Mouse (Mus musculus) stomach, embryonic 15.5 days (tissue): ENCODE data around the gene Mov10l1. TPM values are rescaled to one million over a fixed set of nuclear protein-coding genes. Genes with fewer than 3 reads are reported as not detected.

Source experiments
- ATAC-seq: fragments of 200-750 bp; cut with Nextera tagmentation; 2 replicates; pipeline ENCODE4 v1.8.0; 2017; ENCODE audit warnings: low read depth, moderate number of reproducible peaks, moderate TSS enrichment; ENCODE audit not compliant: insufficient read depth, low FRiP score
- H3K27ac ChIP-seq: fragments of 300-500 bp; sonication (generic); 2 replicates; pipeline ENCODE4 v1.5.1; 2015; ENCODE audit warnings: mild to moderate bottlenecking, inconsistent platforms
- H3K27me3 ChIP-seq: fragments of 300-500 bp; sonication (generic); replicated peaks from 2 replicates; pipeline ENCODE4 v1.6.1; 2015; ENCODE audit warnings: inconsistent platforms
- H3K36me3 ChIP-seq: fragments of 300-500 bp; sonication (generic); 2 replicates; pipeline ENCODE4 v1.6.1; 2015; ENCODE audit warnings: inconsistent platforms
- H3K4me1 ChIP-seq: fragments of 300-500 bp; sonication (generic); 2 replicates; pipeline ENCODE4 v1.6.1; 2015; ENCODE audit warnings: inconsistent platforms
- H3K4me2 ChIP-seq: fragments of 300-500 bp; sonication (generic); 2 replicates; pipeline ENCODE4 v1.6.1; 2015; ENCODE audit warnings: mild to moderate bottlenecking, inconsistent platforms
- H3K4me3 ChIP-seq: fragments of 300-500 bp; sonication (generic); replicated peaks from 2 replicates; pipeline ENCODE4 v1.5.1; 2015; ENCODE audit warnings: inconsistent platforms
- H3K9ac ChIP-seq: fragments of 300-500 bp; sonication (generic); 2 replicates; pipeline ENCODE4 v1.6.1; 2015; ENCODE audit warnings: inconsistent platforms
- H3K9me3 ChIP-seq: fragments of 300-500 bp; sonication (generic); 2 replicates; pipeline ENCODE4 v1.6.1; 2016; ENCODE audit warnings: inconsistent platforms
- WGBS: fragments of 180-500 bp; shearing (Covaris S2); methylation state at CpG from one replicate; pipeline ENCODE4 v1.1.7; 2015; 5-methylcytosine and 5-hydroxymethylcytosine counted together
- polyA plus RNA-seq: library from polyadenylated mRNA; unstranded; fragments of >200 nt; fragmentation: Nextera tagmentation; extraction: Ambion mirVana; gene quantifications from 2 replicates; pipeline ENCODE4 v1.2.1, GENCODE M21; 2015

Gene Mov10l1
- polyA plus RNA-seq, 1 experiment from 2014 or later = 0.08 TPM

DNA sequence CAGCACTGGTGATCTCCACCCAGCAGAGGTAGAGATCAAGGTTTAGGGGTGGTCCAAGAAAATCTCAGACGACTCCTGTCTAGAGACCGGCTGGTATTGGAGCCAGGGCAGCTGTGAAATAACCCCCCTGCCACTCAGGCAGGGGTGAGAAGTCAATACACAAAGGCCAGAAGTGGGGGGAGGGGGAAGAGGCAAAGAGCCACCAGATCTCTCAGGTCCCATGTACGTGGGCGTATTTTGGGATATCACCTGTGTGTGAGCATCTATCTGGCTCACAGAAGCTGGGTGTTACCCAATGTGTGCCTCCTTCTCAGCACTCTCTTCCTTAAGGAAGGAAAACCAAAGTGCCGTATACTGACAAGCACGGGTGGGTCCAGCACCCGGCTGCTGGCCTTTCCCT lies 80.3 kb downstream of the Mov10l1 start:
- H3K4me1 ChIP-seq = peaks cover 5% of the 10 kb centered on the region; the same call in 1 of the 2 replicates
- no peak for ATAC-seq
- no peak overlapping the region for H3K27ac ChIP-seq
- no peaks in the 10 kb centered on the region for H3K36me3 ChIP-seq
- H3K4me2 ChIP-seq = no peak overlapping the region
- H3K27me3 ChIP-seq = peaks cover 54% of the 10 kb centered on the region
- no peak overlapping the region for H3K9ac ChIP-seq
- H3K9me3 ChIP-seq = no peaks in the 10 kb centered on the region
- no peak overlapping the region for H3K4me3 ChIP-seq
- 69% methylated on average over 7 of the region's 7 CpGs for WGBS

DNA sequence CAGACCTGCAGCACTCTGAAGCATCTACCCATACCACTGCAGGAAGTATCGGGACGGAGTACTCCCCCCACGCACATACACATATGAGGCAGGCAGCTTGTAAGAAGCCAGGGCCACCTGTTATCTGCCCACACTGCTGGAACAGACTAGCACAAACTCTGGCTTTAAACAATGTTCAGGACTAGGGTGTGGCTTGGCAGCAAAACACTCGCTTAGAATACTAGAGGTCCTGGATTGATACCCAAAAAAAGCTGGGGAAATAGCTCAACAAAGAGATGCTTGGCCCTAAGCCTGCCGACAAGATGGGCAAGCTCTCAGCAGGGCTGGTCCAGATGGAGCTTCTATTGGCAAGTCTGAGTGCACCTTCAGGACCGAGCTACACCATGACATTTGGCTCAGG lies 80.8 kb downstream of the Mov10l1 start:
- Histone ChIP-seq H3K9ac (no peak overlapping the region), H3K27ac (no peak overlapping the region), H3K4me1 (peaks cover 7% of the 10 kb centered on the region; the same call in 1 of the 2 replicates), H3K4me3 (no peak overlapping the region), H3K36me3 (no peaks in the 10 kb centered on the region), H3K9me3 (no peaks in the 10 kb centered on the region), H3K27me3 (peaks cover 54% of the 10 kb centered on the region), H3K4me2 (no peak overlapping the region)
- 62% methylated on average over 6 of the region's 6 CpGs for WGBS
- ATAC-seq = no peak

DNA sequence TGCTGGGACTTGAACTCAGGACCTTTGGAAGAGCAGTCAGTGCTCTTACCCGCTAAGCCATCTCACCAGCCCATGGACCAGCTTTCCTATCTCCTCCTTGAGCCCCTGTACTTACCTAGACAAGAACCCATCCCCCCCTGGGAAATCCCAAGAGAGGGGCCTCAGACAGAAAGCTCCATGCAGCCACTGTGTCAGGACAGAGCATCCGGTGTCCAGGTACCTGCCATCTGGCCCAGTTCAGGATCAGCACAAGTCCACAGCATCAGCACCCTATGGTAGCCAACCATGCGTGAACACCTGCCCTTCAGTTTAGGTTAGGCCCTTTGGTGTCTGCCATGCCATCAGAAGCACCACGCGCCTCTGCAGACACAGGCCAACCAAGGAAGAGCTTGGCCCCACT lies 82.2 kb downstream of the Mov10l1 start:
- ATAC-seq = no peak
- H3K9ac ChIP-seq = no peak overlapping the region
- H3K36me3 ChIP-seq = no peaks in the 10 kb centered on the region
- 87% methylated on average over 5 of the region's 5 CpGs for WGBS
- H3K4me1 ChIP-seq = peaks cover 7% of the 10 kb centered on the region; the same call in 1 of the 2 replicates
- peaks cover 48% of the 10 kb centered on the region for H3K27me3 ChIP-seq
- H3K4me3 ChIP-seq = no peak overlapping the region
- H3K4me2 ChIP-seq = no peak overlapping the region
- H3K9me3 ChIP-seq = no peaks in the 10 kb centered on the region
- H3K27ac ChIP-seq = no peak overlapping the region

DNA sequence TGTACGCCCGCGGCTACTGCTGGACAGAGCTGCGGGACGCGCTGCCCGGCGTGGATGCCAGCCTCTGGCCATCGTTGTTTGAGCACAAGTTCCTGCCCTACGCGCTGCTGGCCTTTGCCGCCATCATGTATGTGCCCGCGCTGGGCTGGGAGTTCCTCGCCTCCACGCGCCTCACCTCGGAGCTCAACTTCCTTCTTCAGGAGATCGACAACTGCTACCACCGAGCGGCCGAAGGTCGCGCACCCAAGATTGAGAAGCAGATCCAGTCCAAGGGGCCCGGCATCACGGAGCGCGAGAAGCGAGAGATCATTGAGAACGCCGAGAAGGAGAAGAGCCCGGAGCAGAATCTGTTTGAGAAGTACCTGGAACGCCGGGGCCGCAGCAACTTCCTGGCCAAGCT lies 84.9 kb downstream of the Mov10l1 start:
- no peak overlapping the region for H3K27ac ChIP-seq
- no peak for ATAC-seq
- H3K36me3 ChIP-seq = no peaks in the 10 kb centered on the region
- H3K9me3 ChIP-seq = no peaks in the 10 kb centered on the region
- 0 out of 2 replicates have a peak, but pooled peaks cover 3% of the 10 kb centered on the region for H3K4me1 ChIP-seq
- H3K4me3 ChIP-seq = peak overlapping the region; percentile 21
- WGBS = 30% methylated on average over 35 of the region's 35 CpGs
- H3K9ac ChIP-seq = no peak overlapping the region
- H3K4me2 ChIP-seq = peak overlapping the region; percentile 47
- H3K27me3 ChIP-seq = peaks cover 32% of the 10 kb centered on the region

DNA sequence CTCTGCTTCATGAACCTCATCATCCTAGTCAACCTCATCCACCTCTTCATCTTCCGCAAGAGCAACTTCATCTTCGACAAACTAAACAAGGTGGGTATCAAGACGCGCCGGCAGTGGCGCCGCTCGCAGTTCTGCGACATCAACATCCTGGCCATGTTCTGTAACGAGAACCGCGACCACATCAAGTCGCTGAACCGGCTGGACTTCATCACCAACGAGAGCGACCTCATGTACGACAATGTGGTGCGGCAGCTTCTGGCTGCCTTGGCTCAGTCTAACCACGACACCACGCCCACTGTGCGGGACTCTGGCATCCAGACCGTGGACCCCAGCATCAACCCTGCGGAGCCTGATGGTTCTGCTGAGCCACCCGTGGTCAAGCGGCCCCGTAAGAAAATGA lies 85.5 kb downstream of the Mov10l1 start:
- Histone ChIP-seq H3K4me1 (0 out of 2 replicates have a peak, but pooled peaks cover 3% of the 10 kb centered on the region), H3K27me3 (peaks cover 32% of the 10 kb centered on the region), H3K4me3 (peak overlapping the region; percentile 21), H3K9me3 (no peaks in the 10 kb centered on the region), H3K27ac (no peak overlapping the region), H3K9ac (no peak overlapping the region), H3K36me3 (no peaks in the 10 kb centered on the region), H3K4me2 (peak overlapping the region; percentile 47)
- WGBS = 28% methylated on average over 26 of the region's 26 CpGs
- no peak for ATAC-seq

DNA sequence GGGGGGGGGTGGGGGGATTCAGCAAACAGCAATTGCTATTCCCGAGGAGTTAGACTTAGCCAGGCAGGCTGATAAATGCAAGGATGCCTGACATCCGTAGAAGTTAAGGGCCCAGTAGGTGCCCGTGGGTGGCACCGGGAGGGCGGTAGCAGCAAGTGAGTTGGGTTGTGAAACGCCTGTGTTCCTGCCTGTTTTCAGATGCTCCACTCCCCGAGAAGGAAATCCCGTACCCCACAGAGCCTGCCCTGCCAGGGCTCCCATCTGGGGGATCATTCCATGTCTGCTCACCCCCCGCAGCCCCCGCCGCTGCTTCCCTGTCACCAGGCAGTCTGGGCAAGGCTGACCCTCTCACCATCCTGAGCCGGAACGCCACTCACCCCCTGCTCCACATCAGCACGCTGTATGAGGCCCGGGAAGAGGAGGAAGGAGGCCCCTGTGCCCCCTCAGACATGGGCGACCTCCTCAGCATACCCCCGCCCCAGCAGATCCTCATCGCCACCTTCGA lies 86.7 kb downstream of the Mov10l1 start:
- Histone ChIP-seq H3K4me2 (no peak overlapping the region), H3K27ac (no peak overlapping the region), H3K36me3 (no peaks in the 10 kb centered on the region), H3K9me3 (no peaks in the 10 kb centered on the region), H3K4me3 (no peak overlapping the region), H3K4me1 (peaks cover 3% of the 10 kb centered on the region; the same call in 1 of the 2 replicates), H3K9ac (no peak overlapping the region), H3K27me3 (peaks cover 32% of the 10 kb centered on the region)
- WGBS = 78% methylated on average over 18 of the region's 19 CpGs
- no peak for ATAC-seq

DNA sequence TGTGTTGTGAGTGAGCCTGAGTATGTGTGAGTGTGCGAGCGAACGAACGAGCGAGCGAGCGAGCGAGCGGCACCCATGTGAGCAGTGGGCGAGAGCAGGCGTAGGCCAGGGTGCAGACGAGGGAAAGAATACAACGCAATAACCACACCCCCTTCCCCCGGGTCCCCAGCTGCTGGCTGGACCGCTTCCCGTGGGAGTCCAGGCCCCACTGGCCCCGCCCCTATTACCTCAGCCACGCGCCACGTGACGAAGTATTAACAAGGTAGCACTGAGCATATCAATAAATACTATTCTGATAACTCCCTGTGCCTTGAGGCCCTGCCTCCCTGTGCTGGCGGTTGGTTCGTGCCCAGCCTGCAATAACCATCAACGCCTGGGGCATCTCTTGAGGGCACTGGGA lies 87.9 kb downstream of the Mov10l1 start:
- Histone ChIP-seq H3K9me3 (no peaks in the 10 kb centered on the region), H3K27me3 (peaks cover 29% of the 10 kb centered on the region), H3K27ac (no peak overlapping the region), H3K9ac (no peak overlapping the region), H3K4me3 (no peak overlapping the region), H3K4me1 (peaks cover 13% of the 10 kb centered on the region), H3K4me2 (no peak overlapping the region), H3K36me3 (no peaks in the 10 kb centered on the region)
- ATAC-seq = no peak
- 62% methylated on average over 24 of the region's 24 CpGs for WGBS

DNA sequence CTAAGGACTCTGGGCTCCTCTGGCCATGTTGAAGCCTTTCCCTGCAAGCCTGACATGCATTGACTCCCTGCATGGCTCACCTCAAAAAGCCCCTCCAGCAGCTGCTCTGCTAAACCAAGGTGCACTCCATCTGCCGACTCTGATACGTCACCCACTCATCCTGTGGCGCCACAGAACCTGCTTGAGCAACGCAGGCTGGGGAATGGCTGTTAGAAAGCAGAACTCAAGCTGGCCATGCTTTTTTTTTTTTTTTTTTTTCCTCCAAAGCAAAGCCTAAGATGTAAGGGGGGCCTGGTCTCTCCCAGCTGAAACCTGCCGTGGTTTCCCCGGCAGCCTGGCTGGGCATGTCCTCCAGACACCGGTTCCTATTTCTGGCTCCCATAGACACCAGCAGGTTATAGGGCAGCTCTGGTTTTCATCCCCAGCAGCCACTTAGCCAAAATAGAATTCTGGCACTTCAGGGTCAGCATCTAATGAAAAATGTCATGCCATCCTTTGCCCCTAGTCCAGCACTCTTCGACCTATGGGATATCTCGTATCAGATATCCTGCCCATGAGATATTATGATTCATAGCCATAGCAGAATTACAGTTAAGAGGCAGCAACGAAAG lies 91.4 kb downstream of the Mov10l1 start:
- 66% methylated on average over 10 of the region's 10 CpGs for WGBS
- no peak overlapping the region for H3K4me2 ChIP-seq

DNA sequence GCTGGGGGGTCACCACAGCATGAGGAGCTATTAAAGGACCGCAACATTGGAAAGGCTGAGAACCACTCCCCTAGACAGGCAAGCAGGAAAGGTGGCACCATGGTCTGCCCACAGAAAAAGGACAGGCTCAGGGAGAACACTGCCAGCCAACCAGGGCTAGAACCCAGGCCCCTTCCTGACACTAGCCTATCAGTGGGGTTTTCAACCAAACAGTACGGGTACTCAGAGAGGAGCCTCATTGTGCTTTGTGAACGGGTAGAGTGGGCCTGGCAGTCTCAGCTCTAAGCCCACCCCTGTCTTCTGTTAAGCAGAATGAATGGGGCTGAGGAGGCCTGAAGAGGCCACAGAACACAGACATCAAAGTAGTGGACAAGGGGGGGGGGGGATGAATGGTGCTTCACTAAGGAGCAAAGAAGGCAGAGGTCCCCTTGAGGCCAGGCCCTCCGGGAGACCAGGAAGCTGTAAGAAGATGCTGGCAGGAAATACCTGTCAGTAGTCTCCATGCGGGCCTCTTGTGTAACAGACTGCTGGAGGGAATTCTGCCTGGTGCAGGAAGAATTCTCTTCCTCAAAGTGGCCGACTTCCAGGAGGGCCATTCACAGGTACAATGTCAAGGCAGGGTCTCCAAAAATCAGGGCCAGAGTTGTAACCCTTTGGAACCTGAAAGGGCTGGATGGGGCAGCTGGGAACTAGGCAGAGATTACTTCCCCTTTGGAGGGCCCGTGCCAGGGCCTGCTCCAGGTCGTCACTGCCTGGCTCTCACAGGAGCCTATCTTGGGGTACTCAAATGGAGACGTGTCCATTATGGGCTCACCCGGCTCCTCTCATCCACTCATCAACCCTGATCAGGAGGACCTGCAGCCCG lies 92.1 kb downstream of the Mov10l1 start, which contains the start of gene Trabd:
TSS of gene Trabd (plus strand) at position 512 of the 865 bp plus-strand sequence.
- peak within 1 kb of the TSS; percentile 91 for H3K9ac ChIP-seq
- no peaks in the 10 kb centered on the region for H3K27me3 ChIP-seq
- ATAC-seq = no peak; the same call in 1 of the 2 replicates
- H3K36me3 ChIP-seq = no peaks in the 10 kb centered on the region
- peaks cover 31% of the 10 kb centered on the region for H3K4me1 ChIP-seq
- H3K27ac ChIP-seq = peak within 1 kb of the TSS; percentile 86
- H3K4me3 ChIP-seq = peak within 1 kb of the TSS; percentile 81
- H3K4me2 ChIP-seq = peak within 1 kb of the TSS; percentile 84
- no peaks in the 10 kb centered on the region for H3K9me3 ChIP-seq
- WGBS = 25% methylated on average over 11 of the region's 11 CpGs

More for the DNA sequence above, 91.4 kb downstream of the Mov10l1 start:
- Histone ChIP-seq H3K9ac (no peak overlapping the region), H3K4me3 (no peak overlapping the region), H3K9me3 (no peaks in the 10 kb centered on the region), H3K4me1 (peaks cover 31% of the 10 kb centered on the region), H3K36me3 (no peaks in the 10 kb centered on the region), H3K27me3 (no peaks in the 10 kb centered on the region), H3K27ac (no peak overlapping the region)
- no peak for ATAC-seq

DNA sequence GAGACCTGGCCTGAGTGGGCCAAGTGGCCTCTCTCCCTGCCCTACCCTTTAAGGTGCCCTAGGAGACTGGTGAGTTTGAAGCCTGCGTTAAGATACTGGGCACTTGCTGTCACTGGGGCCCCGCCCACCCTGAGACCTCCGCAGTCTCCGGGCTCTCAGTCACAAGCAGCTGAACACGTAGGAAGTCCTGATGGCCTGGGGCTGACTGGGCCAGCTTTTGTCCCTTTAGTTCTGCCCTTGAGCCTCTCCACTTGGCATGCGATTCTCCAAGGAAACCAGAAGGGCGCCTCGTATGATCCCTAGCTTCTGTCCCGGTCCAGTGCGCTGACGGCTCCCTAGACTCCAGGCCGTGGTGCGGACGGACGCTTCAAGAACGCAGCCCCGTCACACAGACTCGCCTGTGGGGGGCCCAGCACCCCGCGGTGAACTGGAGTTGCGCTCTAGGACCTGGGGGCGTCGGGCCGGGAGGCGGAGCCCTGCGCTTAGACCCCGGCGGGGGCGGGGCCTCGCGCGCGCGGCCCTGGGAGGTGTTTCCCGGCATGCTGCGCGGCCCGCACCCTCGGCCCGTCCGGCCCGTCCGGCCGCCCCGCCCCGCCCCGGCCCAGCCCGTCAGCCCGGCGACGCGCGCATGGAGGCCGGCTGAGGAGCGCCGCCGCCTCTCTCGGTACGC lies 92.9 kb downstream of the Mov10l1 start:
- peak overlapping the region; percentile 81 for H3K4me3 ChIP-seq
- H3K27me3 ChIP-seq = no peaks in the 10 kb centered on the region
- H3K4me2 ChIP-seq = peak overlapping the region; percentile 84
- H3K9me3 ChIP-seq = no peaks in the 10 kb centered on the region
- H3K4me1 ChIP-seq = peaks cover 31% of the 10 kb centered on the region
- under 1% methylated on average over 44 of the region's 59 CpGs for WGBS
- no peaks in the 10 kb centered on the region for H3K36me3 ChIP-seq
- peak overlapping the region; percentile 91 for H3K9ac ChIP-seq
- peak overlapping the region; percentile 86 for H3K27ac ChIP-seq
- ATAC-seq = peak; percentile 90

DNA sequence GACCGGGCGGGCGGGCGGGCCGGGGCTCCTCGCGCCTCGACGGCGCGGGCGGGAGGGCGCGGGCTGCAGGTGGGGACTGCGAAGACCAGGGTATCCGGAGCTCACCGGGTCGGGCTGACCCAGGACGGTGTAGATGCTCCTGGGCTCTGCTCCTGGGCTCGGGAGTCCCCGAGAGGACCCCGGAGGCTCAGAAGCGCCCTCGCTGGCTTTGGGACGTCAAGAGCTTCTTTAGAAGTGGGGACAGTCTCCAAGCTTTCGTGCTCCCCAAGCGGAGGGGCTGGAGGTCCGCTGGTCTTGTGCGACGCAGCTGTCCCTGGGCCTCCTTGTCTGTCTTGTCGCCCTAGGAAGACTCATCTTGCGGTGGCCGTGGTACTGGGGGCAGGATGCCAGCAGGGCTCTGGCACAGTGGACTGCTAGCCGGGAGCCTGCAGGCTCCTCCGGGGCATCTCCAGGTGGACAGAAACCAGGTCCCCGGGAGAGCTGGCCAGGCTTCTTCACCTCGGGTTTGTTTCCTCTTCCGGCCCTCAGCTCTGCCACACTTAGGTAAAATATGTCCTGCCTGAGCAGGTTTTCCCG lies 93.5 kb downstream of the Mov10l1 start:
- peaks cover 5% of the 10 kb centered on the region; the same call in 1 of the 2 replicates for H3K36me3 ChIP-seq
- no peak for ATAC-seq
- no peaks in the 10 kb centered on the region for H3K9me3 ChIP-seq
- peak overlapping the region; percentile 86 for H3K27ac ChIP-seq
- peak overlapping the region; percentile 84 for H3K4me2 ChIP-seq
- H3K27me3 ChIP-seq = no peaks in the 10 kb centered on the region
- peaks cover 31% of the 10 kb centered on the region for H3K4me1 ChIP-seq
- WGBS = 0% methylated on average over 34 of the region's 39 CpGs
- peak overlapping the region; percentile 91 for H3K9ac ChIP-seq
- peak overlapping the region; percentile 81 for H3K4me3 ChIP-seq
